Mouse (Mus musculus) megakaryocyte, embryonic 14.5 days (primary cell): ENCODE measurements around the gene Acvr1.

Experiments
- FLI1 ChIP-seq: IDR thresholded peaks from 2 replicates; pipeline ENCODE4 v1.6.1; 2012; ENCODE audit warnings: low read length, inconsistent platforms, mixed read lengths
- GATA1 ChIP-seq: IDR thresholded peaks from 3 replicates; pipeline ENCODE4 v1.6.1; 2012; ENCODE audit warnings: mixed read lengths, low read length, inconsistent platforms, borderline replicate concordance

- TF ChIP-seq GATA1: no peak
- no peak for TF ChIP-seq FLI1
Measured at GRCm38 (mm10) chr2:58514489-58514888, 52.5 kb downstream of the Acvr1 start.
